Mouse (Mus musculus): ENCODE measurements around the gene Ccdc141. TPM values are rescaled to one million over a fixed set of nuclear protein-coding genes. Genes with fewer than 3 reads are reported as not detected.

The Ccdc141 gene
- polyA plus RNA-seq, 1 experiment from 2014 or later: 18.4 TPM

GRCm38 (mm10) chr2:76966582-76966981, 203.9 kb downstream of the Ccdc141 start:
- Histone ChIP-seq H3K4me1 (no peaks in the 10 kb centered on the region), H3K4me3 (no peak overlapping the region), H3K9me3 (no peaks in the 10 kb centered on the region), H3K4me2 (replicated peaks) (no peak overlapping the region), H3K27ac (no peak overlapping the region), H3K36me3 (no peaks in the 10 kb centered on the region), H3K9ac (no peak overlapping the region), H3K27me3 (peaks cover 4% of the 10 kb centered on the region; the same call in 1 of the 2 replicates)
- no peak for ATAC-seq (ENCODE audit: low FRiP score, low read depth)
- 82% methylated on average over 6 of the region's 6 CpGs for WGBS

GRCm38 (mm10) chr2:76966013-76966412, 204.4 kb downstream of the Ccdc141 start:
- Histone ChIP-seq H3K36me3 (no peaks in the 10 kb centered on the region), H3K9ac (no peak overlapping the region), H3K4me2 (replicated peaks) (no peak overlapping the region), H3K27me3 (peaks cover 4% of the 10 kb centered on the region; the same call in 1 of the 2 replicates), H3K4me3 (no peak overlapping the region), H3K27ac (no peak overlapping the region), H3K4me1 (no peaks in the 10 kb centered on the region), H3K9me3 (no peaks in the 10 kb centered on the region)
- ATAC-seq (ENCODE audit: low FRiP score, low read depth): no peak
- WGBS: 71% methylated on average over 2 of the region's 2 CpGs

- H3K9me3 ChIP-seq: no peaks in the 10 kb centered on the region
- 77% methylated on average over 7 of the region's 7 CpGs for WGBS
- no peak overlapping the region for H3K9ac ChIP-seq
- H3K4me2 ChIP-seq (replicated peaks): no peak overlapping the region
- H3K4me1 ChIP-seq: no peaks in the 10 kb centered on the region
- peaks cover 4% of the 10 kb centered on the region; the same call in 1 of the 2 replicates for H3K27me3 ChIP-seq
- H3K4me3 ChIP-seq: no peak overlapping the region
- no peaks in the 10 kb centered on the region for H3K36me3 ChIP-seq
- H3K27ac ChIP-seq: no peak overlapping the region
- no peak for ATAC-seq (ENCODE audit: low FRiP score, low read depth)
Observed at GRCm38 (mm10) chr2:76965542-76965941, 204.9 kb downstream of the Ccdc141 start.

- no peak overlapping the region for H3K9ac ChIP-seq
- no peak for ATAC-seq (ENCODE audit: low FRiP score, low read depth)
- WGBS: 81% methylated on average over 6 of the region's 6 CpGs
- no peak overlapping the region for H3K4me3 ChIP-seq
- no peak overlapping the region for H3K27ac ChIP-seq
- H3K4me1 ChIP-seq: no peaks in the 10 kb centered on the region
- no peaks in the 10 kb centered on the region for H3K9me3 ChIP-seq
- H3K4me2 ChIP-seq (replicated peaks): no peak overlapping the region
- no peaks in the 10 kb centered on the region for H3K27me3 ChIP-seq
- H3K36me3 ChIP-seq: no peaks in the 10 kb centered on the region
Observed at GRCm38 (mm10) chr2:76962045-76962432, 208.4 kb downstream of the Ccdc141 start.

- H3K4me3 ChIP-seq: no peak overlapping the region
- no peak overlapping the region for H3K9ac ChIP-seq
- WGBS: 93% methylated on average over 10 of the region's 10 CpGs
- H3K27me3 ChIP-seq: no peaks in the 10 kb centered on the region
- no peak overlapping the region for H3K27ac ChIP-seq
- H3K36me3 ChIP-seq: no peaks in the 10 kb centered on the region
- no peaks in the 10 kb centered on the region for H3K9me3 ChIP-seq
- H3K4me2 ChIP-seq (replicated peaks): no peak overlapping the region
- H3K4me1 ChIP-seq: no peaks in the 10 kb centered on the region
- ATAC-seq (ENCODE audit: low FRiP score, low read depth): no peak
Observed at GRCm38 (mm10) chr2:76961420-76962044, 208.9 kb downstream of the Ccdc141 start.

Small RNAs within 50 kb of the gene (microRNA-seq; reads per million reads assigned to microRNA genes)
- not detected for gene Gm44360

Other genes starting within 250 kb of the Ccdc141 start
- gene Ttn, start 188.1 kb downstream of the Ccdc141 start, polyA plus RNA-seq (2015; fragmentation: Nextera tagmentation; extraction: Ambion mirVana): 78.9 and 82.9 TPM in 2 replicates
- 19.1 and 19.5 TPM in 2 replicates for gene Sestd1, start 110.0 kb upstream of the Ccdc141 start, polyA plus RNA-seq (2015; fragmentation: Nextera tagmentation; extraction: Ambion mirVana)